Mouse (Mus musculus) cerebellum, adult 2 months (tissue): ENCODE data around the gene Glra3.

Source experiments
- CTCF ChIP-seq: fragments of 200-500 bp; IDR thresholded peaks from 2 replicates; pipeline ENCODE4 v1.5.1; 2011; ENCODE audit warnings: low read depth, mild to moderate bottlenecking, control low read depth, low read length, moderate library complexity, borderline replicate concordance; ENCODE audit not compliant: insufficient read depth
- POLR2A ChIP-seq: fragments of 200-500 bp; IDR thresholded peaks from 2 replicates; pipeline ENCODE4 v1.6.1; 2011; ENCODE audit warnings: low read length, control low read depth, borderline replicate concordance; ENCODE audit not compliant: insufficient read depth

GRCm38 (mm10) chr8:56094385-56094784 is 154.1 kb downstream of the Glra3 start:
- TF ChIP-seq POLR2A (no peak), CTCF (no peak)
